In genomic region chr11:51343312-51343711, GRCm38 (mm10) we compare ENCODE assay signal across 13 mouse cellular contexts. TPM values are rescaled to one million over a fixed set of nuclear protein-coding genes. Genes with fewer than 3 reads are reported as not detected.
DNase-seq lines count a peak whose midpoint lies in the region; ATAC-seq lines count a peak whose summit lies in the region.
"Had no signal": no experiment of that assay in that cellular context is flagged by ENCODE, and none has a peak within 500 bp of the region (broad histone marks: within the 10 kb centered on the region; RNA-seq: fewer than 3 reads in every experiment).

No protein-coding gene starts in this region.

- peaks cover 4% of the 10 kb centered on the region; the same call in 1 of the 2 replicates for H3K4me1 ChIP-seq in kidney, embryonic 16.5 days (ENCODE audit: insufficient read depth, low read length)
- peaks cover 16% of the 10 kb centered on the region for H3K4me1 ChIP-seq in limb, embryonic 15.5 days
- H3K4me1 ChIP-seq: liver, embryonic 13.5 days; neural tube, embryonic 12.5 days had no signal

- WGBS in kidney, embryonic 16.5 days = 72% methylated on average over 4 of the region's 4 CpGs
- WGBS in limb, embryonic 15.5 days = 80% methylated on average over 4 of the region's 4 CpGs

- no peak overlapping the region for H3K27ac ChIP-seq in kidney, embryonic 16.5 days (ENCODE audit: low read length)
- peak overlapping the region; percentile 33; the same call in 1 of the 2 replicates for H3K27ac ChIP-seq in limb, embryonic 15.5 days
- H3K27ac ChIP-seq: hindbrain, embryonic 12.5 days; liver, embryonic 13.5 days; neural tube, embryonic 12.5 days had no signal

- H3K9me3 ChIP-seq in kidney, embryonic 16.5 days (ENCODE audit: low read length) = no peaks in the 10 kb centered on the region
- H3K9me3 ChIP-seq in limb, embryonic 15.5 days = no peaks in the 10 kb centered on the region
- H3K9me3 ChIP-seq: hindbrain, embryonic 12.5 days; liver, embryonic 13.5 days; neural tube, embryonic 12.5 days had no signal

- no peak for ATAC-seq in kidney, embryonic 16.5 days (ENCODE audit: low FRiP score, low TSS enrichment)
- no peak for ATAC-seq in limb, embryonic 15.5 days (ENCODE audit: insufficient number of reproducible peaks, low FRiP score, low TSS enrichment, low read depth)
- ATAC-seq in monocyte, adult 5-6 weeks (replicated peaks; ENCODE audit: insufficient number of reproducible peaks, low FRiP score, low TSS enrichment, poor library complexity, severe bottlenecking) = no peak

- no peak overlapping the region for H3K9ac ChIP-seq in kidney, embryonic 16.5 days (replicated peaks; ENCODE audit: low read length)
- H3K9ac ChIP-seq in limb, embryonic 15.5 days = no peak overlapping the region
- H3K9ac ChIP-seq: hindbrain, embryonic 12.5 days; liver, embryonic 13.5 days; neural tube, embryonic 12.5 days had no signal

- no peak overlapping the region for H3K4me3 ChIP-seq in kidney, embryonic 16.5 days (ENCODE audit: low read length)
- no peak overlapping the region for H3K4me3 ChIP-seq in limb, embryonic 15.5 days
- H3K4me3 ChIP-seq: hindbrain, embryonic 12.5 days; liver, embryonic 13.5 days; neural tube, embryonic 12.5 days had no signal

- peak; percentile 15 for DNase-seq in cerebellum, adult 9-10 months
- DNase-seq in cerebellum, postnatal 4 days (ENCODE audit: low spot score in 2 of 2) = no peak
- DNase-seq in kidney, postnatal 14 days = peak; percentile 10
- DNase-seq in embryo, embryonic 11 days = peak; percentile 20
- no peak for DNase-seq in layer of hippocampus, postnatal 10 days (ENCODE audit: low spot score in 2 of 2)
- DNase-seq: kidney, adult 2 months; liver, embryonic 13.5 days; thymus, adult 2 months had no signal

- no peak overlapping the region for H3K4me2 ChIP-seq in kidney, embryonic 16.5 days (replicated peaks; ENCODE audit: low read depth, low read length)
- no peak overlapping the region for H3K4me2 ChIP-seq in limb, embryonic 15.5 days
- H3K4me2 ChIP-seq: hindbrain, embryonic 12.5 days; liver, embryonic 13.5 days; neural tube, embryonic 12.5 days had no signal

- H3K36me3 ChIP-seq in kidney, embryonic 16.5 days (ENCODE audit: insufficient read depth, low read length) = no peaks in the 10 kb centered on the region
- H3K36me3 ChIP-seq in limb, embryonic 15.5 days = no peaks in the 10 kb centered on the region
- H3K36me3 ChIP-seq: hindbrain, embryonic 12.5 days; liver, embryonic 13.5 days; neural tube, embryonic 12.5 days had no signal

- H3K27me3 ChIP-seq in kidney, embryonic 16.5 days (ENCODE audit: insufficient read depth, low read length) = no peaks in the 10 kb centered on the region
- no peaks in the 10 kb centered on the region for H3K27me3 ChIP-seq in limb, embryonic 15.5 days
- H3K27me3 ChIP-seq: hindbrain, embryonic 12.5 days; liver, embryonic 13.5 days; neural tube, embryonic 12.5 days had no signal

RNA-seq across cellular contexts. Expression of gene Col23a1, which starts 53.6 kb away (rescaled TPM):
- 5.2 and 5.8 TPM in 2 replicates for polyA plus RNA-seq in kidney, embryonic 16.5 days (2015; fragmentation: Nextera tagmentation; extraction: Ambion mirVana)
- 18.9 and 23.6 TPM in 2 replicates for polyA plus RNA-seq in limb, embryonic 15.5 days (2015; fragmentation: Nextera tagmentation; extraction: Ambion mirVana)
- total RNA-seq in monocyte, adult 5-6 weeks (2017) = 0.21 to 0.39 TPM in 2 of 3 replicates, not detected in the other
- 1 to 10 TPM; 9.0 to 9.9 TPM for total RNA-seq in layer of hippocampus, postnatal 10 days (2021)

Comparison
In these comparisons a context has a peak if more than half of its experiments do, and no peak if none do; other contexts are left out.
1. DNase-seq: peak in cerebellum, adult 9-10 months (single experiment), kidney, postnatal 14 days (single experiment) and embryo, embryonic 11 days (single experiment); none in cerebellum, postnatal 4 days (0 of 2) and layer of hippocampus, postnatal 10 days (0 of 2).